In the genomic region with DNA sequence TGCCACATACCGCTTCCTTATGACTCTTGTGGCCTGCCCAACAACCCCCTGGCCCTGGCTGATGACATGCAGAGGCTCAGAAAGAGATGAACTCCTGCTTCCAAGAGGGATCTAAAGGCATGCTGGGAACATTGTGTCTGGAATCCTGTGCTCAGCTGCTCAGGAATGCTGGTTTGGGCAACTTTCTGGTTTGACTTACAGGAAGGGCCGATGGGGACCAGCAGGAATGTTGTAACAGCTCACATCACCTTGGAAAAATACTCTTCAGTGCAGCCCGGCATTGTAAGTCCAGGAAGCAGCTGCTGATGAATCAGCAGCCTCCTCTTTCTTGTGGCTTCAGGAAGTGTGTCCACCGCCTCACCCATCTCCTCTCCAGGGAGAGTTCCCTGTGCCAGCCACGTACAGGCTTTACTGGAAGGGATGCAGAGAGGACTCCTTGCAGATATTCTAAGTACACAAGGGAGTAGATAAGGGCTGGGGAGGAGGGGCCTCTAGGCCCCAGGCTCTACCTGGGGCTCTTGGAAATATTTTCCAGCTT, we compare ENCODE assay signal across 9 mouse cellular contexts.
DNase-seq lines count a peak whose midpoint lies in the region; ATAC-seq lines count a peak whose summit lies in the region.
"Had no signal": no experiment of that assay in that cellular context is flagged by ENCODE, and none has a peak within 500 bp of the region (broad histone marks: within the 10 kb centered on the region; RNA-seq: fewer than 3 reads in every experiment).

No protein-coding gene starts in this region.

- no peak overlapping the region for H3K4me3 ChIP-seq in brown adipose tissue, adult 24 weeks (ENCODE audit: insufficient read depth, low read depth, low read length)
- no peak overlapping the region for H3K4me3 ChIP-seq in heart, embryonic 15.5 days
- no peak overlapping the region for H3K4me3 ChIP-seq in hindbrain, embryonic 16.5 days (ENCODE audit: low read length)
- H3K4me3 ChIP-seq: hindbrain, embryonic 15.5 days had no signal

- DNase-seq in Muller cell, postnatal 12 days (ENCODE audit: inconsistent ontology term), result peak; percentile 90
- peak; percentile 30 to 44 for DNase-seq in kidney, postnatal 4 days
- no peak for DNase-seq in right cerebral cortex, postnatal 10 days (ENCODE audit: low spot score in 2 of 2)
- no peak for DNase-seq in layer of hippocampus, postnatal 14 days (ENCODE audit: low spot score in 2 of 2)
- no peak for DNase-seq in spleen, adult 12 weeks (ENCODE audit: low spot score)

- peak; percentile 42; the same call in 1 of the 2 replicates for ATAC-seq in heart, embryonic 15.5 days (replicated peaks; ENCODE audit: insufficient number of reproducible peaks, insufficient read depth, low FRiP score, low read depth)
- no peak for ATAC-seq in hindbrain, embryonic 16.5 days

- H3K27me3 ChIP-seq in heart, embryonic 15.5 days, result no peaks in the 10 kb centered on the region
- H3K27me3 ChIP-seq in hindbrain, embryonic 16.5 days (replicated peaks; ENCODE audit: control insufficient read depth, insufficient read depth, low read length), result no peaks in the 10 kb centered on the region
- H3K27me3 ChIP-seq: hindbrain, embryonic 15.5 days had no signal

- peak overlapping the region; percentile 60 for H3K27ac ChIP-seq in brown adipose tissue, adult 24 weeks (replicated peaks; ENCODE audit: low read depth, low read length)
- H3K27ac ChIP-seq in heart, embryonic 15.5 days, result peak overlapping the region; percentile 85
- H3K27ac ChIP-seq in hindbrain, embryonic 16.5 days (ENCODE audit: low read depth, low read length), result no peak overlapping the region
- H3K27ac ChIP-seq: hindbrain, embryonic 15.5 days had no signal

- no peaks in the 10 kb centered on the region for H3K9me3 ChIP-seq in heart, embryonic 15.5 days (replicated peaks)
- no peaks in the 10 kb centered on the region for H3K9me3 ChIP-seq in hindbrain, embryonic 16.5 days (ENCODE audit: control insufficient read depth, low read length)
- H3K9me3 ChIP-seq: hindbrain, embryonic 15.5 days had no signal

- H3K9ac ChIP-seq in heart, embryonic 15.5 days, result 0 out of 2 replicates have a peak overlapping the region, but pooled peaks have one; percentile 3
- H3K9ac ChIP-seq in hindbrain, embryonic 16.5 days (ENCODE audit: low read depth, low read length), result no peak overlapping the region
- H3K9ac ChIP-seq: hindbrain, embryonic 15.5 days had no signal

- no peak overlapping the region; the same call in 1 of the 2 replicates for H3K4me2 ChIP-seq in heart, embryonic 15.5 days
- H3K4me2 ChIP-seq in hindbrain, embryonic 16.5 days (ENCODE audit: low read length), result no peak overlapping the region
- H3K4me2 ChIP-seq: hindbrain, embryonic 15.5 days had no signal

- no peaks in the 10 kb centered on the region for H3K36me3 ChIP-seq in heart, embryonic 15.5 days
- H3K36me3 ChIP-seq in hindbrain, embryonic 16.5 days (ENCODE audit: control insufficient read depth, insufficient read depth, low read length), result no peaks in the 10 kb centered on the region
- H3K36me3 ChIP-seq: hindbrain, embryonic 15.5 days had no signal

- peaks cover 23% of the 10 kb centered on the region for H3K4me1 ChIP-seq in brown adipose tissue, adult 24 weeks (ENCODE audit: control insufficient read depth, insufficient read depth, insufficient read length, low read length)
- peaks cover 82% of the 10 kb centered on the region for H3K4me1 ChIP-seq in heart, embryonic 15.5 days (replicated peaks)
- H3K4me1 ChIP-seq in hindbrain, embryonic 16.5 days (ENCODE audit: control insufficient read depth, insufficient read depth, low read depth, low read length), result peaks cover 18% of the 10 kb centered on the region

- 18% methylated on average over 5 of the region's 5 CpGs for WGBS in heart, embryonic 15.5 days
- 79% methylated on average over 5 of the region's 5 CpGs for WGBS in hindbrain, embryonic 16.5 days

Comparison
In these comparisons a context has a peak if more than half of its experiments do, and no peak if none do; other contexts are left out.
1. DNase-seq: peak in Muller cell, postnatal 12 days (single experiment) and kidney, postnatal 4 days (2 of 2); none in right cerebral cortex, postnatal 10 days (0 of 2), layer of hippocampus, postnatal 14 days (0 of 2) and spleen, adult 12 weeks (single experiment).